Mouse (Mus musculus) neutrophil, adult 59 days (primary cell): ENCODE results near the gene Stx7. TPM values are rescaled to one million over a fixed set of nuclear protein-coding genes. Genes with fewer than 3 reads are reported as not detected.

Source experiments
- total RNA-seq, 2 experiments: library from RNA; stranded (reverse); gene quantifications; 1 replicate in 1 of 2; 2 replicates in 1 of 2; pipeline ENCODE4 v1.2.4; 2023

Stx7 gene
- total RNA-seq, result 100 to 1,000 TPM; 103 to 104 TPM

GRCm38 (mm10) chr10:24149135-24149781 lies at the start of gene Stx7:
TSS of gene Stx7 (plus strand) at chr10:24149302.

GRCm38 (mm10) chr10:24101812-24102211 lies 47.3 kb upstream of the Stx7 start, which contains the start of gene Taar8c:
TSS of gene Taar8c (minus strand) at chr10:24101912.

GRCm38 (mm10) chr10:24109434-24109833 lies 39.7 kb upstream of the Stx7 start, which contains the start of gene Taar9:
TSS of gene Taar9 (minus strand) at chr10:24109534.

GRCm38 (mm10) chr10:24223449-24224143 lies 74.5 kb downstream of the Stx7 start, which contains the start of gene Moxd1:
TSS of gene Moxd1 (plus strand) at chr10:24223517.

Other genes starting within 250 kb of the Stx7 start
- gene Taar1, start 228.9 kb upstream of the Stx7 start, total RNA-seq, result not detected
- not detected for gene Taar2, start 210.7 kb upstream of the Stx7 start, total RNA-seq
- gene Taar3, start 199.7 kb upstream of the Stx7 start, total RNA-seq, result not detected
- gene Taar4, start 188.8 kb upstream of the Stx7 start, total RNA-seq, result not detected
- gene Taar5, start 178.6 kb upstream of the Stx7 start, total RNA-seq, result not detected
- gene Taar6, start 163.7 kb upstream of the Stx7 start, total RNA-seq, result not detected
- not detected for gene Taar7a, start 155.8 kb upstream of the Stx7 start, total RNA-seq
- not detected for gene Taar7b, start 149.4 kb upstream of the Stx7 start, total RNA-seq
- gene Taar7d, start 122.1 kb upstream of the Stx7 start, total RNA-seq, result not detected
- not detected for gene Taar7e, start 111.7 kb upstream of the Stx7 start, total RNA-seq
- not detected for gene Taar7f, start 99.8 kb upstream of the Stx7 start, total RNA-seq
- gene Taar8a, start 72.8 kb upstream of the Stx7 start, total RNA-seq, result not detected
- not detected for gene Taar8b, start 57.0 kb upstream of the Stx7 start, total RNA-seq
- not detected for gene Taar8c, start 47.4 kb upstream of the Stx7 start, total RNA-seq
- not detected for gene Taar9, start 39.8 kb upstream of the Stx7 start, total RNA-seq
- gene Moxd1, start 74.2 kb downstream of the Stx7 start, total RNA-seq, result not detected